Comparison of ENCODE assay signal across 10 mouse cellular contexts in genomic region chr13:44735088-44735690, GRCm38 (mm10). TPM values are rescaled to one million over a fixed set of nuclear protein-coding genes. Genes with fewer than 3 reads are reported as not detected.
DNase-seq lines count a peak whose midpoint lies in the region; ATAC-seq and TF ChIP-seq lines count a peak whose summit lies in the region.
"Had no signal": no experiment of that assay in that cellular context is flagged by ENCODE, and none has a peak within 500 bp of the region (broad histone marks: within the 10 kb centered on the region; RNA-seq: fewer than 3 reads in every experiment).

No protein-coding gene starts in this region.

- no peak for TF ChIP-seq POLR2A in testis, adult 2 months (IDR thresholded peaks at IDR 0.05; ENCODE audit: control insufficient read depth, low read depth, low read length)
- no peak for TF ChIP-seq POLR2A in limb, embryonic 14.5 days (IDR thresholded peaks at IDR 0.05; ENCODE audit: borderline replicate concordance, extremely low read depth, insufficient read depth, insufficient read length)

- DNase-seq in hindbrain, embryonic 10.5 days (ENCODE audit: low spot score), result no peak
- DNase-seq in testis, postnatal 14 days (ENCODE audit: low spot score), result no peak
- no peak for DNase-seq in limb, embryonic 14.5 days (ENCODE audit: low spot score)
- DNase-seq in urinary bladder, postnatal 4 days (ENCODE audit: low spot score in 2 of 2), result no peak
- no peak for DNase-seq in layer of hippocampus, adult 11-12 months (ENCODE audit: low spot score)
- DNase-seq: heart, postnatal 36 days had no signal

- 66% methylated on average over 1 of the region's 1 CpGs for WGBS in hindbrain, embryonic 13.5 days
- WGBS in hindbrain, embryonic 10.5 days, result 52% methylated on average over 1 of the region's 1 CpGs
- WGBS in limb, embryonic 14.5 days, result 35% methylated on average over 1 of the region's 1 CpGs

- H3K9ac ChIP-seq in hindbrain, embryonic 13.5 days, result no peak overlapping the region
- no peak overlapping the region for H3K9ac ChIP-seq in limb, embryonic 14.5 days (ENCODE audit: low read depth, low read length, severe bottlenecking)
- H3K9ac ChIP-seq: limb, embryonic 15.5 days had no signal

- H3K27me3 ChIP-seq in hindbrain, embryonic 13.5 days, result no peaks in the 10 kb centered on the region
- no peaks in the 10 kb centered on the region for H3K27me3 ChIP-seq in hindbrain, embryonic 10.5 days (ENCODE audit: insufficient read depth, poor library complexity, severe bottlenecking)
- H3K27me3 ChIP-seq in testis, adult 2 months (ENCODE audit: control insufficient read depth, insufficient read depth, low read length), result no peaks in the 10 kb centered on the region
- no peaks in the 10 kb centered on the region for H3K27me3 ChIP-seq in limb, embryonic 14.5 days (ENCODE audit: control insufficient read depth, insufficient read depth, low read length)
- H3K27me3 ChIP-seq: limb, embryonic 15.5 days had no signal

- H3K27ac ChIP-seq in hindbrain, embryonic 13.5 days, result no peak overlapping the region
- H3K27ac ChIP-seq in hindbrain, embryonic 10.5 days, result no peak overlapping the region
- H3K27ac ChIP-seq in testis, adult 2 months (ENCODE audit: control insufficient read depth, insufficient read depth, low read depth, low read length), result no peak overlapping the region
- no peak overlapping the region for H3K27ac ChIP-seq in limb, embryonic 14.5 days (replicated peaks; ENCODE audit: low read depth, low read length)
- H3K27ac ChIP-seq: macrophage had no signal

- H3K4me2 ChIP-seq in hindbrain, embryonic 13.5 days, result peak overlapping the region; percentile 74
- peak overlapping the region; percentile 54; the same call in 1 of the 2 replicates for H3K4me2 ChIP-seq in limb, embryonic 14.5 days (replicated peaks; ENCODE audit: low read depth, low read length, severe bottlenecking)

- no peak overlapping the region for H3K4me3 ChIP-seq in hindbrain, embryonic 13.5 days
- no peak overlapping the region for H3K4me3 ChIP-seq in hindbrain, embryonic 10.5 days
- peak overlapping the region; percentile 48; the same call in 1 of the 2 replicates for H3K4me3 ChIP-seq in testis, adult 2 months (ENCODE audit: control insufficient read depth, low read depth, low read length)
- peak overlapping the region; percentile 79; the same call in 1 of the 2 replicates for H3K4me3 ChIP-seq in limb, embryonic 14.5 days (replicated peaks; ENCODE audit: low read length)

- no peaks in the 10 kb centered on the region for H3K9me3 ChIP-seq in hindbrain, embryonic 13.5 days
- no peaks in the 10 kb centered on the region for H3K9me3 ChIP-seq in hindbrain, embryonic 10.5 days
- H3K9me3 ChIP-seq in limb, embryonic 14.5 days (ENCODE audit: control insufficient read depth, low read length), result no peaks in the 10 kb centered on the region
- H3K9me3 ChIP-seq: limb, embryonic 15.5 days had no signal

- no peak for TF ChIP-seq CTCF in testis, adult 2 months (IDR thresholded peaks at IDR 0.05; ENCODE audit: control insufficient read depth, insufficient read depth, insufficient replicate concordance, low read depth, low read length)

- no peak for ATAC-seq in hindbrain, embryonic 13.5 days (ENCODE audit: low FRiP score)
- no peak for ATAC-seq in limb, embryonic 14.5 days (ENCODE audit: low FRiP score, low read depth)

- H3K4me1 ChIP-seq in hindbrain, embryonic 13.5 days (replicated peaks), result peaks cover 22% of the 10 kb centered on the region
- H3K4me1 ChIP-seq in hindbrain, embryonic 10.5 days (replicated peaks), result peaks cover 31% of the 10 kb centered on the region
- peaks cover 6% of the 10 kb centered on the region for H3K4me1 ChIP-seq in testis, adult 2 months (ENCODE audit: control insufficient read depth, insufficient read depth, low read length)
- H3K4me1 ChIP-seq in limb, embryonic 14.5 days (ENCODE audit: control insufficient read depth, insufficient read depth, low read length), result peaks cover 28% of the 10 kb centered on the region

- no peaks in the 10 kb centered on the region for H3K36me3 ChIP-seq in hindbrain, embryonic 13.5 days
- H3K36me3 ChIP-seq in hindbrain, embryonic 10.5 days, result peaks cover 7% of the 10 kb centered on the region; the same call in 1 of the 2 replicates
- H3K36me3 ChIP-seq in testis, adult 2 months (ENCODE audit: control insufficient read depth, insufficient read depth, low read length), result no peaks in the 10 kb centered on the region
- no peaks in the 10 kb centered on the region for H3K36me3 ChIP-seq in limb, embryonic 14.5 days (ENCODE audit: control insufficient read depth, insufficient read depth, low read length)
- H3K36me3 ChIP-seq: limb, embryonic 15.5 days had no signal

RNA-seq across cellular contexts. Expression of gene Jarid2, which starts 5.9 kb away (rescaled TPM):
- polyA plus RNA-seq in hindbrain, embryonic 13.5 days (2015; fragmentation: Nextera tagmentation; extraction: Ambion mirVana), result 58.7 and 60.9 TPM in 2 replicates
- polyA plus RNA-seq in hindbrain, embryonic 10.5 days (2016; fragmentation: Nextera tagmentation; extraction: Ambion mirVana), result 54.9 and 64.4 TPM in 2 replicates
- 19.5 and 21.0 TPM in 2 replicates for polyA plus RNA-seq in testis, adult 2 months (2012; rRNA removed)
- polyA plus RNA-seq in limb, embryonic 14.5 days (2012; rRNA removed), result 25.7 and 29.9 TPM in 2 replicates
- polyA plus RNA-seq in limb, embryonic 14.5 days (2014; fragmentation: Nextera tagmentation; extraction: Ambion mirVana), result 22.8 and 28.4 TPM in 2 replicates

Comparison
In these comparisons a context has a peak if more than half of its experiments do, and no peak if none do; other contexts are left out.
1. H3K4me3 ChIP-seq: peak in testis, adult 2 months (single experiment) and limb, embryonic 14.5 days (single experiment); none in hindbrain, embryonic 13.5 days (single experiment) and hindbrain, embryonic 10.5 days (single experiment).